Mouse (Mus musculus) c-Kit-negative CD71-positive TER-119-positive erythroid progenitor cells, embryonic 14.5 days (primary cell): ENCODE results near the gene Nphs2.

ENCODE experiments used
- DNase-seq: peaks from one replicate; pipeline ENCODE4 v3.0.0-alpha.2; 2013; ENCODE audit warnings: low read depth, low spot score

Gene Nphs2

DNA sequence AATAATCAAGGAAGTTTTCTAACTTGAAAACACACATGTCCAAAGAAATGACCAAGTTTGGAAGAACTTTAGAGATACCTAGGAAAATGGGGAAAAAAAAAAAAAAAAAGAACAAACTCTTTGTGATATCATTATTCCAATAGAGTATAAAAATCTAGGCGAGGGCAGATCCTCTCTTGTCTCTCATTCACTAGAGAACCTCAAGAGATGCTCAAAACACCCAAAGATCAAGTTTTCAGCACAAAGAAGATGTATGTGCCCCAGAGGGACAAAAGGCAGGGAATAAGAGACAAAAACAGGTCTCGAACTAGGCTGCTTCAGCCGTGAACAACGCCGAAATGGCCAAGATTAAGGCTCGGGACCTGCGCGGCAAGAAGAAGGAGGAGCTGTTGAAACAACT, 55.2 kb downstream of the Nphs2 start, which contains the start of gene Gm2000:
Gene Gm2000, plus strand, starts transcription at position 301 of the 400 bp plus-strand sequence.
- no peak for DNase-seq
